Mouse (Mus musculus): ENCODE data around the gene Paxx. TPM values are rescaled to one million over a fixed set of nuclear protein-coding genes. Genes with fewer than 3 reads are reported as not detected.

Paxx gene
- polyA plus RNA-seq (2012; ENCODE audit: low replicate concordance) = 30.3 and 31.6 TPM in 2 replicates

DNA sequence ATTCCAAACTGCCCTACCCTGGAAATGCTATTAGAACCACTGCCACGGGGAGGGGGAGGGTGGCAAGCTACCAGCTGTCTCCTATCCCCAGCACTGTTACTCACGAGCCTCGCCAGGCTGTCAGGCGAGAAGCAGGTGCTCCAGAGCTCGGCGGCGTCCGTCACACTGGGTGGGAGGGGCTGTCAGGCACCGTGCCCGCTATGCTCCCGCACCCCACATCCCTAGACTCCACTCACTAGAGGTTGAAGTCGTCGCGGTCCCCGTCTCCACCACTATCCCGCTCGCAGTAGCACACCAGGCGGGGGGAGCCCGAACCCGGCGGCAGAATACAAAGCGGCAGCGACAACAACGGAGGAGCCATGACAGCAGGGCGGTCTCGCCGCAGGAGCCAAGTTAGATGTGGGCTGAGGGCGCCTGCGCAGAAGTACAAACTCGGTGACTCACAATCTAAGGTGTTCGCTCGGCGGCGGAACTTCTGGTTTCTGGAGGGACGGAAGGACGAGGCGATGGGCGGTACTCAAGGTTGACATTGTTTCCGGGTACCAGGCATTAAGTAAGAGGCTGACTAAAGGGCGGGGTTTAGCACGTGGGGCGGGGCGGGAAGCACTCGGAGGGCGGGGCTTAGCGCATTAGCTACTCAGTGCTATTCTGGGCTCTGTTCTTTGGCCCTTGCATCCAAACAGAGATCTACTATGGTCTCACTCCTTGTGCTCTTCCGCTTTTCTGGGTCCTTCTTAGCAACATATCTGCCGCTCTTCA, at the start of gene Paxx:
Gene Paxx (minus strand): TSS at position 544 of the 759 bp plus-strand sequence.

DNA sequence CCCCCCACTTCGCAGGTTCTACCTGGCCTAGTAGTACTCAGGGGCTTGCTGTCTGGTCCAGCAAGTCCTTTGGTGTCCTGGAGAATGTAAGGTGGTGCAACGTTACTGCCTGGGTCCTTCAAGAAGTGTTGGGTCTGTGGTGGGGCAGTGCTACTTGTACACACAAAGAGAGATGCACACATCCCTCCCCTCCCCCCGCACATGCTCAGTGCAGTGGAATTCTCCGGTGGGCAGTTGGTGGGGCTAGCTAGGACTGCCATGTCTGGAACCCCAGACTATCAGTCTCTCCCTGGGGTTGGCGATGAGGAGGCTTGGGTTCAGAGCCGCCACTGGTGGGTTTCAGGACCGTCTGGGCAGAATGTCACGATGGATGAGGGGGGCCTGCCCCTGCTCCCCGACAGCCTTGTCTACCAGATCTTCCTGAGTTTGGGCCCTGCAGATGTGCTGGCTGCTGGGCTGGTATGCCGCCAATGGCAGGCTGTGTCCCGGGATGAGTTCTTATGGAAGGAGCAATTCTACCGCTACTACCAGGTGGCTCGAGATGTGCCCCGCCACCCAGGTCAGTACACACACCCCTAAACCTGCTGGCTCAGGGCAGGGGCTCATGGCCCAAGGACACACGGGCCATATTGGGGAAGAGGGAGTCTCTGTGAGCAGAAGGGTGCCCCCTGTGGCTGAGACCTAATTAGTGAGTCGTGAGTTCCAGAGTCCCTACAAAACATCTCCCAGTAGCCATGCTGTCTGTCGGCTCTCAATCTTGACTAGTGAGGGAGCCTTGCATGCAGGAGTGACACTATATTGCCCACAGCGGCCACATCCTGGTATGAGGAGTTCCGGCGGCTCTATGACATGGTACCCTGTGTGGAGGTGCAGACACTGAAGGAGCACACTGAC, 40.9 kb upstream of the Paxx start, which contains the start of gene C8g:
Gene C8g (minus strand): TSS at position 127 of the 894 bp plus-strand sequence.

DNA sequence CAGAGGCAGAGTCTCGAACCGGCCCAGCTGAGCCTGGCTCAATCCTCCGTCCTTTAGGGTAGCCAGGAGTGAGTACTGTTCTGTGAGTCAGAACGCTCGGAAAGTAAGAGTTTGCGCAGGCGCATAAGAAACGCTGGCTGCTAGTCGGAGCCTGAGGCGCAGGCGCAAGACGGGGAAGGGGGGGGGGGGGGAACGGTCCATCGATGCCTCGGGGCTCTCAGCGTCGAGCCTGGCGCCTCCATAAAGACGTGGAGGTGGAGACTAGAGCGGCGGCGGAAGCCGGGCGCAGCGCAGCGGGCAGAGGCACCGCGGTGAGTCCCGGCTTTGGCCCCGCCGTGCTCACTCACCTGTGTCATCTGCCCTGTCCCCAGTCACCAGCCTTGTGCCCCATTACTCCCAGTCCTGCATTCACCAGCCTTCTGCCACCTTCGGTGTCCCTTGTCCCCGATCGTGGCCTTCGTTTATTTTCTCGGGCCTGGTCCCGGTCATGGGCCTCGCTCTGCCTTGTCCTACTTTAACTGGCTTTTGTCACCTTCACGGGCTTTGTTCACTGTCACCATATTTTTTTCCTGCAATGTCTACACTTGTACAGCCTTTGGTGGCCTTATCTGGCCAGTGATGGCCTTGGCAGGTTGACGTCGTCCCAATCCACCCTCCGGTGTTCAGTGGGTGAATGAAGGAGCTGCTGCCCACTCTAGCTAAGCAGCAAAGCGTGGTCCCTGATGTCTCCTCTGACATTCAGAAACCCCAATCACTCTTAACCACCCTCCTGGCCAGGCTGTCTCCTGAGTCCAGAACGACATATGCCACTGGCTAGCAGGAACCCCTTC, 39.9 kb upstream of the Paxx start, which contains the start of gene Fbxw5:
Gene Fbxw5 (plus strand): TSS at position 175 of the 830 bp plus-strand sequence.

DNA sequence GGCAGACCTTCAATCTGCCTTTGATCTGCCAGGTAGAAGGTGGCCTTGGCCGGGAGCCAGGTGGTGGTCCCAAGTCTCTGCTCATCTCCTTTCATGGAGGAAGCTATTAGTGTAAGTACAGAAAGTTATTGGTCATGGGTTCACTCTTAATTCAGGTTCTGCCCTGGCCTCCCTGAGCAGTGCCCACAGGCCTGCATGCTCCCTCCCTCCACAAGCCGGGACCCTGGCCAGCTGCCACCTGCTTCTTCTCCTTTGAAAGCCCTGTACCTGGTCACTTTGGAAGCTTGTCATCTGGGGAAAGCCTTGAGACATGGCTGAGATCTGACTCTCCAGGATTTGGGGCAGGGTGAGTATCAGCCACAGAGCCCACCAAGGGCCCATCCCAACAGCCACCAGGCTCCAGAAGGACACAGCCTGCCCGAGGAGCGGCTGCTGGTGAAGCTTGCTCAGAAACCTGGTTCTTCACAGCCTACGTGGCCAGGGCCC, 32.6 kb upstream of the Paxx start, which contains the start of gene Lcn12:
Gene Lcn12 (minus strand): TSS at position 436 of the 486 bp plus-strand sequence.

DNA sequence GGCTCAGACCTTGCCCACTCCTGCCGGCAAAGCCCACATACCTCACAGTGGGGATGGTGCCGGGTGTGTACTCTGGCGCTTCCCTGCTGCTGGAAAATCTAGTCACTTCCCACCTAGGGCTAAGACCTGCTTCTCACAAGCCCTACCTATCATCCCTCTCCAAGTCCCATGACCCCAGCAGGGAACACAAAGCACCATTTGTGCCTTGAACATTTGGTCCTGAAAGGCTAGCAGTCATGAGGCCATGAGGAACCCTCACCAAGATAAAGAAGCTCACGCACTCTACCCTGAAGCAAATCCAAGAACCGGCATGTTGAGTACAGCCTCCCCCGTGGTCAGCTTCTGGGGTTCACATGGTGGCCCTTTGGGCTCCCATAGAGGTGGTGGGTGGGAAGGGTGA, 9.1 kb upstream of the Paxx start, which contains the start of gene Ptgds:
Gene Ptgds (minus strand): TSS at position 78 of the 400 bp plus-strand sequence.

DNA sequence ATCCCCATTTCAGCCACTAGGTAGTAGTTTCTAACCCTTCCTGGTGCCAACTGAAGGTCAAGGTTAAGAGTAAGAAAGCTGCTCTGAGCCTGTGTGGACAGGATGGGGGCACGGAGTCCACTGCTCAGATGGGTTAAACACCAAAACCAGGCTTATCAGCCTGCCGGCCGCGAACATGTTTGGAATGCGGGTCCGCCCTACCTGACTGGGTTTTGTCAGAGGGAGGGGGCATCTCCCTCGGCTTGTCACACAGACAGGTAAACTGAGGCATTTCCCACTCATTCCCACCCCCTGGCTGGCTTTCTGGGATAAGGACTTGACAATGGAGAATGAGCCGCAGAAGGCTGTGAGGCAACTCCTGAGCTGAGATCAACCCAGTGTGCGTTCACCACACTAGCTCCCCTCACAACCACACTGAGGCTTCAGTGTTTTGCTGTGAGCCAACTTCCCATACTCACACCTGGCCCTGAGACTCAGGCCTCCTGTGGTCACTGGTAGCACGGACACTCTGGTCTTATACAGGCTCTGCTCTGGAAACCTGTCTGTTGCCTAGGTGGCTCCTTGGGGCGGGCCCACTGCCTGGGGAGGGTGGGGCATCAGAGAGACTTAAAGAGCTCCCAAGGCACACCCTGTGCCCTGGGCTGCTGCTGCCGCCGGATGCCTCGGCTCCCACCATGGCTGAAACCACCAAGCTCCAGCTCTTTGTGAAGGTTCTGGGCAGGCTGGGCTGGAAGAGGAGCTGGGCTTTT, 4.5 kb downstream of the Paxx start, which contains the start of gene Clic3:
Gene Clic3 (plus strand): TSS at position 634 of the 749 bp plus-strand sequence.

DNA sequence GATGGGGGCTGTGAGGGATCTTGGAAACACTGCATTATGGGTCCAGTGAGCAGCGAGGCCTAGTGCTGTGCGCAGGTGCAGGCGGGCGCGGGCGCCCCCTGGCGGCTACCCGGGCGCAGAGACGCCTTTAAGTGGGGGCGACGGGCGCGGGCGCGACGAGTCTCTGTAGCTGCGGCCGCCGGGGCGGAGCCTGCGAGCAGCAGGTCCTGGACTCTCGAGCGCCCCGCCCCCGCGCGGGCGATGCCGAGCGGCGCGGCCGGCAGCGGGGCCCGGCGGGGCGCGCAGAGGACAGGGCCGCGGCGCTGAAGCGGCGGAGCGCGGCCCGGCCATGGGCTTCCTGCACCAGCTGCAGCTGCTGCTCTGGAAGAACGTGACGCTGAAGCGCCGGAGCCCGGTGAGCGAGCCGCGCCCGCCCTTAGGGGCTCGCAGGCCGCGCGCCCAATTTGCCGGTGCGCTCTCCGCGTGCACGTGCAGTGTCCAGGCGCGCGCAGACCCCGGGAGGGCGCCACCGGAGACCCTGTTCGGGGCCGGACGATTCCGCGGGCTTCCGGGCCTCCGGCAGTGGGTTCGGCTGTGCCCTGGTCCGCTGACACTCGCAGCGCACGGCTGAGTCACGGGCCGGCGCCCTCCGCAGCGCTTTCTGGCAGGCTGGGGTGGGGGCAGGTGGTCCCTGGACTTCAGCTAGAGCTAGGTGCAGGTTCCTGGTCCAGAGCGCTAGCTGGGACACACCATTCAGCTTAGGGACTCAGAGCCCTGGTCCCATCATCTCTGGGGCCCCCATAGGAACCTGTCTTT, 32.3 kb downstream of the Paxx start, which contains the start of gene Abca2:
Gene Abca2 (plus strand): TSS at position 262 of the 795 bp plus-strand sequence.

DNA sequence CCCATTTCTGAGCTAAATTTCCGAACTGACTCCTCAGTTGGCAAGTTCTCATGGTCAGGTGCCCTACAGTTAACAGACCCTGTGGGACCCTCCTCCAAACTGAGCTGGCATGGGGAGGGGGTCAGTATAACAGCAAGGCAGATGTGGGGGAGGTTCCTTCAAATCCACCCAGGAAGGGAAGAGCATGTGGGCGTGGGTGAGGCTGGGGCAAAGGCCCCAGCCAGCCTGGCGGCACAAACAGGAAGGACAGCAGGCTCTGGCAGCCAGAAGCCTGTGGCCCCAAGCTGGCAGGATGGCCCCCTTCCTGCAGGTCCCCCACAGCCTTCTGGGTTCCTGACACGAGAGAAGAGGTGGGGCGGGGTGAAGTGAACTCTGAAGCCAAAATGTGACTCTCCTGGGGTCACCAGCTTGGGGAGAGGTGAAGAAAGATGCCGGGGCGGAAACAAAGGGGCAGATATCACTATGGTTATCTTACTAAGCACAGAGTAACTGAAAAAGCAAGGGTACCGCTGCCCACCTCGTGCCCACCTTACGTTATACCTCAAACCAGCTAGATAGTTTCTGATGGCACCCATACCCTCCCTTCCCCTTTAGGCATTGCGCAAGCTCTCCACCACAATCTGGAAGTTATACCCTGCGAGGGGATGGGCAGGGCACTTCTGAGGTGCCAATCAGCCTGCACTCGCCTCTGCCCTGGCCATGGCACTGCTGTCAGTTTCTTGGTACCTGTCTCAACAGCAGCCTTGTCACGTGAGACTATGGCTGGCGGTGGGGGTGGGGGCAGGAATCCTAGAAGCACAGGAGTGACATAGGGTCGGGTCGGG, 38.1 kb downstream of the Paxx start, which contains the start of gene Fut7:
Gene Fut7 (plus strand): TSS at position 681 of the 824 bp plus-strand sequence.

Other genes starting within 250 kb of the Paxx start
- gene Nelfb, start 249.6 kb downstream of the Paxx start, polyA plus RNA-seq (2012; ENCODE audit: low replicate concordance) = 15.0 and 19.0 TPM in 2 replicates
- gene Stpg3, start 246.5 kb downstream of the Paxx start, polyA plus RNA-seq (2012; ENCODE audit: low replicate concordance) = 0.22 TPM in 1 of 2 replicates, not detected in the other
- 0.16 TPM in 1 of 2 replicates, not detected in the other for gene Fam166a, start 242.3 kb downstream of the Paxx start, polyA plus RNA-seq (2012; ENCODE audit: low replicate concordance)
- 147 and 477 TPM in 2 replicates for gene Tubb4b, start 236.4 kb downstream of the Paxx start, polyA plus RNA-seq (2012; ENCODE audit: low replicate concordance)
- gene Slc34a3, start 226.7 kb downstream of the Paxx start, polyA plus RNA-seq (2012; ENCODE audit: low replicate concordance) = not detected in 2 replicates
- 0.10 TPM in 1 of 2 replicates, not detected in the other for gene Rnf224, start 224.3 kb downstream of the Paxx start, polyA plus RNA-seq (2012; ENCODE audit: low replicate concordance)
- 5.6 and 9.1 TPM in 2 replicates for gene Rnf208, start 218.8 kb downstream of the Paxx start, polyA plus RNA-seq (2012; ENCODE audit: low replicate concordance)
- gene Cysrt1, start 218.6 kb downstream of the Paxx start, polyA plus RNA-seq (2012; ENCODE audit: low replicate concordance) = not detected in 2 replicates
- 3.1 and 3.2 TPM in 2 replicates for gene AL732309.1, start 214.2 kb downstream of the Paxx start, polyA plus RNA-seq (2012; ENCODE audit: low replicate concordance)
- 6.8 and 7.2 TPM in 2 replicates for gene Tmem203, start 205.7 kb downstream of the Paxx start, polyA plus RNA-seq (2012; ENCODE audit: low replicate concordance)
- gene Tprn, start 198.5 kb downstream of the Paxx start, polyA plus RNA-seq (2012; ENCODE audit: low replicate concordance) = 57.8 and 59.6 TPM in 2 replicates
- 111 and 119 TPM in 2 replicates for gene Ssna1, start 188.7 kb downstream of the Paxx start, polyA plus RNA-seq (2012; ENCODE audit: low replicate concordance)
- 11.4 and 18.3 TPM in 2 replicates for gene Anapc2, start 188.6 kb downstream of the Paxx start, polyA plus RNA-seq (2012; ENCODE audit: low replicate concordance)
- not detected in 2 replicates for gene Tmem210, start 172.9 kb downstream of the Paxx start, polyA plus RNA-seq (2012; ENCODE audit: low replicate concordance)
- gene Lrrc26, start 171.2 kb downstream of the Paxx start, polyA plus RNA-seq (2012; ENCODE audit: low replicate concordance) = not detected in 2 replicates
- 0.09 and 0.26 TPM in 2 replicates for gene Grin1, start 141.9 kb downstream of the Paxx start, polyA plus RNA-seq (2012; ENCODE audit: low replicate concordance)
- gene Man1b1, start 128.8 kb downstream of the Paxx start, polyA plus RNA-seq (2012; ENCODE audit: low replicate concordance) = 27.7 and 53.0 TPM in 2 replicates
- 4.2 and 10.5 TPM in 2 replicates for gene Dpp7, start 104.7 kb downstream of the Paxx start, polyA plus RNA-seq (2012; ENCODE audit: low replicate concordance)
- gene Uap1l1, start 95.4 kb downstream of the Paxx start, polyA plus RNA-seq (2012; ENCODE audit: low replicate concordance) = 5.6 and 9.7 TPM in 2 replicates
- gene Sapcd2, start 88.8 kb downstream of the Paxx start, polyA plus RNA-seq (2012; ENCODE audit: low replicate concordance) = 82.8 and 125 TPM in 2 replicates
- gene Entpd2, start 65.2 kb downstream of the Paxx start, polyA plus RNA-seq (2012; ENCODE audit: low replicate concordance) = 0.67 TPM in 1 of 2 replicates, not detected in the other
- gene Npdc1, start 61.7 kb downstream of the Paxx start, polyA plus RNA-seq (2012; ENCODE audit: low replicate concordance) = 8.1 and 13.5 TPM in 2 replicates
- 2.3 TPM in 1 of 2 replicates, not detected in the other for gene Fut7, start 37.8 kb downstream of the Paxx start, polyA plus RNA-seq (2012; ENCODE audit: low replicate concordance)
- gene Abca2, start 32.4 kb downstream of the Paxx start, polyA plus RNA-seq (2012; ENCODE audit: low replicate concordance) = 8.3 and 12.8 TPM in 2 replicates
- gene Clic3, start 4.3 kb downstream of the Paxx start, polyA plus RNA-seq (2012; ENCODE audit: low replicate concordance) = not detected in 2 replicates
- gene Ptgds, start 9.0 kb upstream of the Paxx start, polyA plus RNA-seq (2012; ENCODE audit: low replicate concordance) = not detected in 2 replicates
- gene Lcn12, start 32.8 kb upstream of the Paxx start, polyA plus RNA-seq (2012; ENCODE audit: low replicate concordance) = not detected in 2 replicates
- 15.5 and 54.4 TPM in 2 replicates for gene Fbxw5, start 39.7 kb upstream of the Paxx start, polyA plus RNA-seq (2012; ENCODE audit: low replicate concordance)
- not detected in 2 replicates for gene C8g, start 40.6 kb upstream of the Paxx start, polyA plus RNA-seq (2012; ENCODE audit: low replicate concordance)
- gene Traf2, start 85.8 kb upstream of the Paxx start, polyA plus RNA-seq (2012; ENCODE audit: low replicate concordance) = 3.7 and 9.7 TPM in 2 replicates
- gene Edf1, start 96.8 kb upstream of the Paxx start, polyA plus RNA-seq (2012; ENCODE audit: low replicate concordance) = 336 and 839 TPM in 2 replicates
- 0.48 and 1.4 TPM in 2 replicates for gene Mamdc4, start 113.8 kb upstream of the Paxx start, polyA plus RNA-seq (2012; ENCODE audit: low replicate concordance)
- 1.0 and 2.6 TPM in 2 replicates for gene Phpt1, start 114.1 kb upstream of the Paxx start, polyA plus RNA-seq (2012; ENCODE audit: low replicate concordance)
- 3.0 and 3.9 TPM in 2 replicates for gene Ajm1, start 120.7 kb upstream of the Paxx start, polyA plus RNA-seq (2012; ENCODE audit: low replicate concordance)
- 67.9 and 125 TPM in 2 replicates for gene Rabl6, start 147.4 kb upstream of the Paxx start, polyA plus RNA-seq (2012; ENCODE audit: low replicate concordance)
- gene Ccdc183, start 156.6 kb upstream of the Paxx start, polyA plus RNA-seq (2012; ENCODE audit: low replicate concordance) = not detected in 2 replicates
- gene Tmem141, start 160.9 kb upstream of the Paxx start, polyA plus RNA-seq (2012; ENCODE audit: low replicate concordance) = 1.6 and 4.4 TPM in 2 replicates
- gene Fcna, start 166.9 kb upstream of the Paxx start, polyA plus RNA-seq (2012; ENCODE audit: low replicate concordance) = 41.7 and 86.1 TPM in 2 replicates
- gene Lcn8, start 192.0 kb upstream of the Paxx start, polyA plus RNA-seq (2012; ENCODE audit: low replicate concordance) = not detected in 2 replicates
- gene Lcn5, start 196.9 kb upstream of the Paxx start, polyA plus RNA-seq (2012; ENCODE audit: low replicate concordance) = not detected in 2 replicates
- not detected in 2 replicates for gene Lcn6, start 215.7 kb upstream of the Paxx start, polyA plus RNA-seq (2012; ENCODE audit: low replicate concordance)
- gene Lcn10, start 221.6 kb upstream of the Paxx start, polyA plus RNA-seq (2012; ENCODE audit: low replicate concordance) = not detected in 2 replicates
- not detected in 2 replicates for gene Obp2a, start 238.9 kb upstream of the Paxx start, polyA plus RNA-seq (2012; ENCODE audit: low replicate concordance)
- gene Bmyc, start 245.6 kb upstream of the Paxx start, polyA plus RNA-seq (2012; ENCODE audit: low replicate concordance) = 22.3 and 63.5 TPM in 2 replicates

Measured in leukemia stem cell, adult 10-12 weeks (primary cell).